Mouse (Mus musculus) hindbrain, embryonic 11.5 days (tissue): Measurements from ENCODE around the gene Gsta1. TPM values are rescaled to one million over a fixed set of nuclear protein-coding genes. Genes with fewer than 3 reads are reported as not detected.
"Not testable (repeated sequence)": the region's sequence is repeated elsewhere in the genome, so short reads cannot be mapped to it uniquely, and the experiment has no call there.

ENCODE experiments used
- ATAC-seq: fragments of 200-750 bp; cut with Nextera tagmentation; 2 replicates; pipeline ENCODE4 v1.8.0; 2017; ENCODE audit warnings: mild to moderate bottlenecking, moderate TSS enrichment, moderate library complexity; ENCODE audit not compliant: low FRiP score
- DNase-seq: peaks from one replicate; pipeline ENCODE4 v3.0.0-alpha.2; 2015; ENCODE audit warnings: low spot score
- H3K27ac ChIP-seq: fragments of 300-500 bp; sonication (generic); 2 replicates; pipeline ENCODE4 v1.5.1; 2014; ENCODE audit warnings: mild to moderate bottlenecking, low read depth, low read length
- H3K27me3 ChIP-seq: fragments of 300-500 bp; sonication (generic); 2 replicates; pipeline ENCODE4 v1.6.1; 2014; ENCODE audit warnings: mild to moderate bottlenecking, low read length, moderate library complexity, mixed read lengths; ENCODE audit not compliant: control insufficient read depth, insufficient read depth
- H3K36me3 ChIP-seq: fragments of 300-500 bp; sonication (generic); 2 replicates; pipeline ENCODE4 v1.6.1; 2014; ENCODE audit warnings: mild to moderate bottlenecking, low read length, moderate library complexity, mixed read lengths; ENCODE audit not compliant: control insufficient read depth, insufficient read depth
- H3K4me1 ChIP-seq: fragments of 300-500 bp; sonication (generic); replicated peaks from 2 replicates; pipeline ENCODE4 v1.6.1; 2014; ENCODE audit warnings: low read length, mixed read lengths; ENCODE audit not compliant: control insufficient read depth, insufficient read depth
- H3K4me2 ChIP-seq: fragments of 300-500 bp; sonication (generic); replicated peaks from 2 replicates; pipeline ENCODE4 v1.6.1; 2014; ENCODE audit warnings: mild to moderate bottlenecking, low read depth, low read length
- H3K4me3 ChIP-seq: fragments of 300-500 bp; sonication (generic); 2 replicates; pipeline ENCODE4 v1.5.1; 2014; ENCODE audit warnings: low read depth, low read length
- H3K9ac ChIP-seq: fragments of 300-500 bp; sonication (generic); 2 replicates; pipeline ENCODE4 v1.6.1; 2014; ENCODE audit warnings: low read depth, low read length
- H3K9me3 ChIP-seq: fragments of 300-500 bp; sonication (generic); 2 replicates; pipeline ENCODE4 v1.6.1; 2016; ENCODE audit warnings: low read length; ENCODE audit not compliant: control insufficient read depth
- WGBS: fragments of 180-500 bp; shearing (Covaris S2); extraction: QIAGEN DNeasy Blood & Tissue Kit; methylation state at CpG from one replicate; pipeline ENCODE4 v1.1.7; 2014; 5-methylcytosine and 5-hydroxymethylcytosine counted together
- polyA plus RNA-seq: library from polyadenylated mRNA; unstranded; fragments of >200 nt; fragmentation: Nextera tagmentation; extraction: Ambion mirVana; gene quantifications from 2 replicates; pipeline ENCODE4 v1.2.1, GENCODE M21; 2014

Gene Gsta1
- not detected in 2 replicates for polyA plus RNA-seq

DNA sequence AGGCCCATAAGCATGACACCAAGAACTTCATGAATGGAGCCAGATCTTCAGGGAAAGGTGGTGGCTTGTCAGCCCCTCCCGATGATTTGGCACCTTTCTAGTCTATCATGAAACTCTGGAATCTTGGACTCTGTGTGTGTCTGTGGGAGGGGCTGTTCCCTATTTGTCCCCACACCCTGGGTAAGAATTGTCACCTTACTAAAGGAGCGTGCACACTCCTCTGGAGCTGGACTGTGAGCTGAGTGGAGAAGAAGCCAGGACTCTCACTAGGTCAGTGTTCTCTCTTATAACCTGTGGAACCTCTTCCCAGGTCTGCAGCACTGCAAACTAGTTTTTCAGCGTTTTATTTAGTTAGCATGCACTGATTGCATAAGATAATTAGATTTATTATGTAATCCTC, at the start of gene Gsta1:
Gsta1 (plus strand) TSS at position 196 of the 400 bp plus-strand sequence.
- WGBS: 82% methylated on average over 1 of the region's 3 CpGs
- H3K4me2 ChIP-seq, H3K9ac ChIP-seq, DNase-seq, H3K36me3 ChIP-seq, H3K9me3 ChIP-seq, H3K4me1 ChIP-seq, H3K27ac ChIP-seq, H3K4me3 ChIP-seq, ATAC-seq, H3K27me3 ChIP-seq: not testable (repeated sequence)

DNA sequence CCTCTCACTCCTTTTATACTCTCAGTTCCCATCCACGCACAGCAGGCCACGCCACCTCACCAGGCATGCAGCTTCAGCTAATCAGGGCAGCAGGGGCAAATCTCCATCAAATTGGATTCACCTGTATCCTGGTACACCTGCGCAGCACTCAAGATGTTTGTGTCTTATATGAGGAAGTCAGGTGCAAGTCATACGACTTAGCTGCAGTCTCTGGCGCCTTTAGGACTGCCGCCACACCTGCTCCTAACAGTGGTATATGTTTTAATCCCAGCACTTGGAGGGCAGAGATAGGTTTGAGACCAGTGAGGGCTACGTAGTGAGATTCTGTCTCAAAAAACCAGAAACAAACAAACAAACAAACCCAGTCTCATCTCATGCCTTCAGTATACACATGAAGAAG, 48.0 kb upstream of the Gsta1 start, which contains the start of gene Gsta4:
Gsta4 (plus strand) TSS at position 301 of the 400 bp plus-strand sequence.
- not testable (repeated sequence) for H3K4me1 ChIP-seq, H3K27me3 ChIP-seq, DNase-seq, H3K4me3 ChIP-seq, H3K27ac ChIP-seq, ATAC-seq, H3K9me3 ChIP-seq, H3K9ac ChIP-seq, H3K36me3 ChIP-seq, H3K4me2 ChIP-seq
- 90% methylated on average over 4 of the region's 7 CpGs for WGBS

GRCm38 (mm10) chr9:78185686-78186085, 44.8 kb upstream of the Gsta1 start:
- Histone ChIP-seq H3K27ac (no peak overlapping the region), H3K9ac (no peak overlapping the region), H3K4me2 (no peak overlapping the region), H3K36me3 (no peaks in the 10 kb centered on the region), H3K4me3 (no peak overlapping the region), H3K9me3 (no peaks in the 10 kb centered on the region), H3K27me3 (no peaks in the 10 kb centered on the region), H3K4me1 (no peaks in the 10 kb centered on the region)
- no peak for ATAC-seq
- WGBS: 85% methylated on average over 9 of the region's 9 CpGs
- DNase-seq: no peak

DNA sequence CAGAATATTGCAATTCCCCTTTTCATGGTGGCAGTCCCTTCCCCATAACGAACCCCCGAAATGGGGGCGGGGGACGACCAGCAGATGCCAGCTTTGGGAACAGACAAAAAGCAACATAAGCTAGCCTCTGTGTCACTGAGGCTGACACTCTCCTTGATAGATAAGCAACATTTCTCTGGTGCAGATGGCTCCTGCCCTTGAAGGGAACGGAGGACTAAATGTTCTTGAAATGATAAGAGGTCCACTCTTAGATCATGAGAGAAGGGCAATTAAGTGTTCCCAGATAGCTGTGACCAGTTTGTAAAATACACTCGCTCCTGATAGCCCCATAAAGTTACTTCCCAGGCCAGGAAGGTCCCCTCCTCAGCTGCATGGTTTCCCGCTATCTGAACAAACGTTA, 41.5 kb upstream of the Gsta1 start:
- H3K27me3 ChIP-seq: no peaks in the 10 kb centered on the region
- WGBS: 86% methylated on average over 8 of the region's 8 CpGs
- no peak for DNase-seq
- ATAC-seq: no peak
- H3K9me3 ChIP-seq: no peaks in the 10 kb centered on the region
- no peak overlapping the region for H3K9ac ChIP-seq
- no peak overlapping the region for H3K27ac ChIP-seq
- no peak overlapping the region for H3K4me2 ChIP-seq
- H3K36me3 ChIP-seq: no peaks in the 10 kb centered on the region
- no peak overlapping the region for H3K4me3 ChIP-seq
- H3K4me1 ChIP-seq: 0 out of 2 replicates have a peak, but pooled peaks cover 2% of the 10 kb centered on the region

- no peaks in the 10 kb centered on the region for H3K36me3 ChIP-seq
- H3K9ac ChIP-seq: no peak overlapping the region
- peak; percentile 27 for DNase-seq
- peak overlapping the region; percentile 34 for H3K4me3 ChIP-seq
- 2% methylated on average over 19 of the region's 19 CpGs for WGBS
- H3K9me3 ChIP-seq: no peaks in the 10 kb centered on the region
- 0 out of 2 replicates have a peak, but pooled peaks cover 2% of the 10 kb centered on the region for H3K4me1 ChIP-seq
- no peak overlapping the region for H3K27ac ChIP-seq
- H3K4me2 ChIP-seq: peak overlapping the region; percentile 49
- ATAC-seq: 0 out of 2 replicates have a peak, but pooled peaks have one; percentile 43
- H3K27me3 ChIP-seq: no peaks in the 10 kb centered on the region
Observed at GRCm38 (mm10) chr9:78190651-78191634, 39.5 kb upstream of the Gsta1 start.

GRCm38 (mm10) chr9:78191736-78192135, 38.7 kb upstream of the Gsta1 start:
- Histone ChIP-seq H3K4me3 (peak overlapping the region; percentile 34), H3K27me3 (no peaks in the 10 kb centered on the region), H3K27ac (no peak overlapping the region), H3K9ac (no peak overlapping the region), H3K4me1 (0 out of 2 replicates have a peak, but pooled peaks cover 2% of the 10 kb centered on the region), H3K36me3 (no peaks in the 10 kb centered on the region), H3K9me3 (no peaks in the 10 kb centered on the region), H3K4me2 (peak overlapping the region; percentile 49)
- under 1% methylated on average over 18 of the region's 18 CpGs for WGBS
- ATAC-seq (peak; percentile 45; the same call in 1 of the 2 replicates), DNase-seq (peak; percentile 88)

- H3K9me3 ChIP-seq: no peaks in the 10 kb centered on the region
- no peak overlapping the region for H3K27ac ChIP-seq
- no peak overlapping the region for H3K4me3 ChIP-seq
- H3K4me1 ChIP-seq: 0 out of 2 replicates have a peak, but pooled peaks cover 2% of the 10 kb centered on the region
- WGBS: 51% methylated on average over 9 of the region's 9 CpGs
- no peaks in the 10 kb centered on the region for H3K27me3 ChIP-seq
- DNase-seq (peak; percentile 73), ATAC-seq (peak; percentile 36; the same call in 1 of the 2 replicates)
- H3K36me3 ChIP-seq: no peaks in the 10 kb centered on the region
- no peak overlapping the region for H3K4me2 ChIP-seq
- no peak overlapping the region for H3K9ac ChIP-seq
Observed at GRCm38 (mm10) chr9:78193902-78194597, 36.4 kb upstream of the Gsta1 start.

GRCm38 (mm10) chr9:78195034-78195433, 35.4 kb upstream of the Gsta1 start:
- ATAC-seq (no peak), DNase-seq (no peak)
- WGBS: 79% methylated on average over 11 of the region's 11 CpGs
- Histone ChIP-seq H3K4me1 (0 out of 2 replicates have a peak, but pooled peaks cover 2% of the 10 kb centered on the region), H3K36me3 (no peaks in the 10 kb centered on the region), H3K9me3 (no peaks in the 10 kb centered on the region), H3K4me2 (no peak overlapping the region), H3K9ac (no peak overlapping the region), H3K27me3 (no peaks in the 10 kb centered on the region), H3K4me3 (no peak overlapping the region), H3K27ac (no peak overlapping the region)
